Mouse (Mus musculus) kidney, adult 9 months (tissue): ENCODE results near the gene Tmbim1.
"Not testable (repeated sequence)": the region's sequence is repeated elsewhere in the genome, so short reads cannot be mapped to it uniquely, and the experiment has no call there.

Experiments used
- DNase-seq: peaks from one replicate; pipeline ENCODE4 v3.0.0; 2022

Tmbim1 gene

DNA sequence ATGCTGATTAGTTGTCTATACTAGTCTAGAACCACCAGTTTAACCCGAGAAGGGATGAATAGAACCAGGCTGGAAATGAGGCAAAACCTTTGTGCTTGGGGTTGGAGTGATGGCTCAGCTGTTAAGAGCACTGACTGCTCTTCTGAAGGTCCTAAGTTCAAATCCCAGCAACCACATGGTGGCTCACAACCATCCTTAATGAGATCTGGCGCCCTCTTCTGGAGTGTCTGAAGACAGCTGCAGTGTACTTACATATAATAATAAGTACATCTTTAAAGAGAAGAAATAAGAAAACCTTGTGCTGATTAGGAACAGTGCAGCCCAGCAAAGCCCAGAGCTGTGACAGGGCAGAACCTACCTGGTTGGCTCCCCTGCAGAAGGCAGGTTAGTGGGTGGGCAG, 21.5 kb upstream of the Tmbim1 start:
- not testable (repeated sequence) for DNase-seq

DNA sequence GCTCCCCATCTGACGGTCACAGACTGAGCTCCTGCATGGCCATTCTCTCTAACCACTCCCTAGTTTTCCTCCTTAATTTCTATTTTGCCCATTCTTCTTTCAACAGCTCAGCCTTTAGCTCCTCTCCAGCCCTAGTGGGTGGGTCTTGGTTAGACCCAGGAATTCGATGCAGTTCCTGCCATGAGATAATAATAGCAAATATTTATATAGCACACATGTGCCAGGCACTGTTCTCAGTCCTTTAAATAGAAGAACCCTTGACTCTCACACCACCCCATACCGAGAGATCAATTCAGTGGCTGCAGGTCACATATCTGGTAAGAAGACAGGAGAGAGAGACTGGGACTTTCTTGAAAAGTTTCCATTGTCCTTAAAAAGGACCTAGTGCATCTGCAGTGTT, 16.0 kb upstream of the Tmbim1 start:
- no peak for DNase-seq

DNA sequence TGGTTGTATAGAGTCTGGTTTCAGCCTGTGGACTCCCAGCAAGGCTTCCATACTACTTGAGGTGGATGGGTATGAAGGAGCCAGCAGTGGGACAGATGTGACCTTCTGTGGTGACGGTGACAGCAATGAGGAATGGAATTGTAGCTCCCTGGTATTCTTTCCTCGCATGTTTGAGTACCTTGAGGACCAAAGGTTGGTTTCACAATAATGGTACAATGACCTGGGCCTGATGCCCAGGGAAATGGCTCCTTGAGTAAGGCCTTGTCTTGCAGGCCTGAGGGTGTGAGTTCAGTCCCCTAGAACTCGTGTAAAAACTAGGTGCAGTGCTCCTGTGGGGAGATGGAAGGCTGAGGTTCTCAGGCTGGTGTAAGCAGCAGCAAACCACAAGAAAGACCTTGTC, 13.3 kb upstream of the Tmbim1 start:
- DNase-seq: no peak

DNA sequence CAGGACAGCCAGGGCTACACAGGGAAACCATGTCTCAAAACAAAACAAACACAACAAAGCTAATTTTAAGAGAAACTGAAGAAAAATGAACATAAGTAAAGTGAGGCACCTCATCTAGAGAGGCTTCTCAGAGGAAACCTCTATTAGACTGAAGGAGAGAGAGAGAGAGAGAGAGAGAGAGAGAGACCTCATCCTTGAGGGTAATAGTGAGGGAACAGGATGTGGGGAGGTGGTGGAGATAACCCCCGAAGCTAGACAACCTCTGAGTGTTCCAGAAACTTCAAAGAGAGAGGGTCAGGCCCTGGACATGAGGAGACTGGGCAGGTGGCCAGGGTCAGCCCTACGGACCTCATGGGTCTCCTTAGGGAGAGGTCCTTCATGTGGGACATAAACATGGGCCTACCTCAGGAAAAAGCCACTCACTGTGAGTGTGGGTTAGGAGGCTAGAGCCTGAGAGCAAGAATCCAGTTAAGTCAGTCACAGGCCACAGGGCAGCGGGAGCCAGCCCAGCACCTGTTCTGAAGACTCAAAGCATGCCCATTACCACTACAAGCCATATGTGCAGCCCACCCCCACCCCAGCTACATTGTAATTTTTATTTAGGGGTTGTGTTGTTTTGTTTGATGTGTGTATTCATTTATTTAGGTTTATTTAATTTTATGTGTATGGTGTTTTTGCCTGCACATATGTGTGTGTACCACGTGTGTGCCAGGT, 10.8 kb upstream of the Tmbim1 start:
- DNase-seq: no peak

DNA sequence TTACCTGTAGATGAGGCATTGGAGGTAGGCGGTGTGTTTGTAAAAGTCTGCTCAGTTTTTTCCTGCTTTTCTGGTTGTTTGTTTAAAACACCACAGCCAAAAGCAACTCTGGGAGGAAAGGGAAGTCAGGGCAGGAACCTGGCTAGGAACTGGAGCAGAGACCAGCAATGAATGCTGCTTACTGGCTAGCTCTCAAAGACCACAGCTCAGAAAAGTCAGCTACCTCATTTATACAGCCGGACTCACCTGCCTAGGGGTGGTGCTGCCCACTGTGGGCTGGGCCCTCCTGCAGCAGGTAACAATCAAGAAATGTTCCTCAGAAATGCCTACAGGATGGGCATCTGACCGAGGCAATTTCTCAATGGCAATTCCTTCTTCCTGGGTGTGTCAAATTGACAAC, 9.4 kb upstream of the Tmbim1 start:
- DNase-seq: no peak

DNA sequence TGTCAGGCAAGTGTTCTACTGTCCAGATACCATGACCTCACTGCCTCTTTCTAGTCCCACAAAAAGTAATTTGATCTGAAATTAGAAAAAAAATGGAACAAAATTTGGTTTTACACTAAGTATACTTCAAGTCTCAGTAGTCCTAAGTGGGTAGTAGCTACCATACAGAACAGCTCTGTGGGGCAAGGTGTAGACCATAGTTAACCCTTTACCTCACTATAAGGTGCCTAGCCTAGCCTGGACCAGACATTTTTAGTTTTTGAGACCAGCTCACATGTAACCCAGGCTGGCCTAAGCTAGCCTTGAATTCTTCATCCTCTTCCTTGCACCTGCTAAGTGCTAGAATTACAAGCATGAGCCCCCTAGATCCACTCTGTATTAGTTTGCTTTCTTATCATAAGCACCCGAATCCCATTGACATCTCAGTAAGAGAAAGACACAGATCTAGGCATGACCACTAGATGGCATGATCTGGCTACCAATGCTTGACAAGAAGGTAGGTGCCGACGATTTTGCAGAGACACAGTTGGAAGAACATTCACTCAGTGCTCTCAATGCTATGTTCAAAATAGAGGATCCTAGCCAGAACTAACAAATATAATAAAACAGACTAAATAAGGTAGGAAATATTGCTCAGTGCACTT, 7.7 kb upstream of the Tmbim1 start:
- peak; percentile 91 for DNase-seq

DNA sequence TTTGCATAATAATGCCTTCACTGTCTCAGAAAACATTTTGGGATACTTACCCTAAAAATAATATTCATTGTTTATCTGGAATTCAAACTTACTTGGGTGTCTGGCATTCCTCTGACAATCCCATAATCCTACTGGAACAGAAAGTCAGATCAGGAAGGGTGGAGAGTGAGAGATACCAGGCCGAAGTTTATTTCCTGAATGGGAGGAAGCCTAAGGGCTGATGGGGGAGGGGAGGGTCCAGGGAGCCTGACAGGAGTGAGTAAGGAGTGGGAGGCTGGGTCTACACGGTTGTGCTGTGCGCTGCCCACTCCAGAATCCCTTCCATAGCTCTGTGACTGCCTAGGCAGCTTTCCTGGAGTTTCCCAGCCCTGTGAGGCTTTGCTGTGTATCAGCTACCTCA, 4.3 kb upstream of the Tmbim1 start:
- no peak for DNase-seq

DNA sequence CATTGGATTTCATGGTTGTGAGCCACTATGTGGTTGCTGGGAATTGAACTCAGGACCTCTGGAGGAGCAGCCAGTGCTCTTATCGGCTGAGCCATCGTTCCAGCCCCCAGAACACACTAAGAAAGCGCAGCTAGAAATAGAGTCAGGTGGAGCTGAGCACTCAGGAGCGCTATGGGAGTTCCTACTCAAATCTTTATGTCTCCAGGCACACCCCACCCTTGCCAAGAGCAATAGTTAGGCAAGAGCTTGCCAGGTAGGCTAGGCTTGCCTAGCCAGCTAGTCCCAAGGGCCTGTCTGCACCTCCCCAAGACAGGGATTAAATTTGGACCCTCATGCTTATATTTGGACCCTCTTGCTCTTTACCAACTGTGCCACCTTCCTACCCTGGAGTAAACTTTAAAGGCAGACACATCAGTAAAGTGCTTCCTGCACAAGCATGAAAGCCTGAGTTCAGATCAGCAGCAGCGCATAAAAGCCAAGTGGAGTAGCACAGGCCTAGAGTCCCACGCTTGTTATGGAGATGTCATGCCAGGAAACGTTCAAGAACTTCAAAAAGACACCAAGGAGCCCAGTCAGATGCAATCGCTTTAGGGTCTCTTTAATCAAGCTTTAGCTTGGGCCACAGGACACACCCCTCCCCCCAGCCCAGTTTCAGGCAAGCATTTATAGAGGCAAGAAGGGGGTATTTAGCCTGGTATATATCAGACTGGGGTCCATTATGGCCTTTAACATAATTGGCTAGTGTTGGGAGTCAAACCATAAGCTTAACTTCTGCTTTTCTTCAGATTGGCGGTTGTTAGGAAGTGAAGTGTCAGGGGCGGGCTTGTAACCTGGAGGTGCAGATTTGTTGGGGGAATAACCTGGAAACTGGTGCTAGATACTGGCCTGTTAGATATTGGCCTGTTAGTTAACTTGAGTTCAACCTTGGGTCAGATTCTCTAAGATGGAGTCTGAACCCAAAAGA, 2.9 kb upstream of the Tmbim1 start:
- no peak for DNase-seq

DNA sequence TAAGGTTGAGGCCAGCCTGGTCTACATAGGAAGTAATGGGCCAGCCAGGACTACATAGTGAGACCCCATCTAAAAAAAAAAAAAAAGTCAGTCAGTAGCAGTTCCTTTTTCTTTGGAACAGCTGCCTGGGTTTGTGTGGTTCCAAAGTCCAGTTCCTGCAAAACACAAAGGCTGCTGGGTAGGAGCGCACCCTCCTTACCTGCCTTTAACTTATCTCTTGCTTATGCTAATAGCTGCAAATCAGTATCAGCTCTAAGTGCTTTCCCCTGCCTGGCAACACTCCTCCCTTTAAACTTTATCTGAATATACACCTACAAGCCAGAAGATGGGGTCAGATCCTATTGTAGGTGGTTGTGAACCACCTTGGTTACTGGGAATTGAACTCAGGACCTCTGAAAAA, 1.7 kb upstream of the Tmbim1 start:
- DNase-seq: no peak

DNA sequence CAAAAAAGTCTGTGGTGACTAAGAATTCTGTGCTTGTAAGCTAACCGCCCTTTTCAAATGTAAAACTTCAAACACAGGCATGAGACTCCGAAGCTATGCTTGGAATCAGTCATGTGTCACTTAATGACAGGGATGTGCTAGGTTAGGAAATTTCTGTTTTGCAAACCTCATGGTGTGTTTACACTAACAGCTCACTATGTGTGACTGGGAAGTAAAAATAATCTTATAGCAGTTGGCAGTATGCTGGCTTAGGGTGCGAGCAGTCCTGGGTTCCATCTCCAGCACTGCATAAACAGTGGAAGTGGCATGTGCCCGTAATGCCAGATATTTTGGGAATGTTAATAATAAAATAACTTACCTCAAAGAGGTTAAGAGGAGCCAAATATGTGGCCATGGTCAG, 476 bp downstream of the Tmbim1 start:
- DNase-seq: no peak

DNA sequence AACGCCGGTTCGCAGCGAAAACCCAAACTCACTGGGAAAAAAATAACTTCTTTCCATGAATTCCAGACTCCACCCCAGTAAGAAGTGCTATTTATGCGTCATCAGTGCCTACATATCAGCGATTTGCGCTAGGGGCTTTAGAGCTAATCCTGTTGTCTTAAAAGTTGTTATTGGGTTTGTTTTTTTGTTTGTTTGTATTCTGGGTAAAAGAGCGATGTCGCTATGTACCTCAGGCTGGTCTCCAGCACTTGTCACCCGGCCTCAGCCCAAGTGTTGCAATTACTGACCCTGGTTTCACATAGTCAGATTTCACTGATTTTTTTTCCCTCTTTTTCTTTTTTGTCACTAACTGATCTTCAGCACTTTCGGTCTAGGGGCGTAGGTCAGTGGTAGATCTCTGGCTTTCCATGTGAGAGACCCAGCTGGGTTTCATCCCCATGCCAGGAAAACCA, 1.1 kb downstream of the Tmbim1 start:
- DNase-seq: no peak

DNA sequence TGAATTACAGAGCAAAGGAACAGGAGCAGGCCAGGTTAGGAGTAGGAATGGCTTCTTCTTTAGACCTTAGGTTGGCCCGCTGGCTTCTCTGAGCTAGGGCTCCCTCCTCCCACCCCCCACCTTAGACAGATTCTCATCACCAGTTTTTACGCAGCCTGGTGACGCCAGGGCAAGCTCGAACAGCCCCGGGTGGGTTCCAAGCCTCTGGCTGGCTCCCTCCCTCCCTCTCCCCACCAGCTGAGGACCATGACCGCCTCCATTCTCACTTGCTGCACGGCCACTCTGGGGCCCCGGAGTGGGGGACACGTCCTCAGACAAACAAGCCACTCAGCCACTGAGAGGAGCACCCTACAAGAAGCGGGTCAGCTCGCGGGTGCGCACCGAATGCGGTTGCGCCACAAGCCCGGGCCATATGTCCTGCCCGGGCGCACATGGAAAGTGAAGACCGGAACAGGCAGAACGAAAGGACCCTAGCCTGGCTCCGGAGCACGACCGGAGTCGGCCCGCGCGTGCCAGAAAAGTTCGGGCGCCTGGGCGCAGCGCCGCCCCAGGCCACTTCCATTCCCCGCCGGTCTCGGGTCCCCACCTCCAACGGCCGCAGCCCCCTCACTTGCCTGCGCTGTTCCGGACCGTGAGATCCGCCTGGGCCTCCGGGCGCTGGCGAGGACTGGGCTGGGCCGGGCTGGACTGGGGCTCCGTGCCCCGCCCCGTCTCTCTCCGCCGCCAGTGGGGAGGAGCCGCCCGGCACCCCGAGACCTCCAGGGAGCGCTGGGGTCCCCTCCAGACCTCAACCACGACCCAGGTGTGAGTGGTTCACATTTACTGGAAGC, 1.7 kb downstream of the Tmbim1 start:
- peak; percentile 76 for DNase-seq

DNA sequence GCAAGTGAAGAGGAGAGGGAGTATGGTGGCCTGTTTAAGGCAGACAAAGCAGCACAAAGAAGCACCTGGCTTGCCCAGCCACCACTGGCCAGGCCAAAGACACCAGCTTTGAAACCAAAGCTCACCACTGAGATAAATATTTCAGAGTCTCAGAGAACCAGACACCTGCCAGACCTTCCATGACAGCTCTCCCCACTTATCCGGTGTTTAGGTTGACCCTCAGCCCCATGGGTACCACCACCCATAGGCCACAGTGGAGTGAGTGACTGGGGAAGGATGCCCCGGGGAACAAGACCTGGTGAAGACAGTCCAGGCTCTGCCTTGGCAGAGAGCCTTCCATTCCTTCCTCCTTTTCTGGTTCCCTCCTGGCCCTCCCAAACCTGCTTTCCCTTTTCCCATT, 2.6 kb downstream of the Tmbim1 start:
- peak; percentile 10 for DNase-seq

DNA sequence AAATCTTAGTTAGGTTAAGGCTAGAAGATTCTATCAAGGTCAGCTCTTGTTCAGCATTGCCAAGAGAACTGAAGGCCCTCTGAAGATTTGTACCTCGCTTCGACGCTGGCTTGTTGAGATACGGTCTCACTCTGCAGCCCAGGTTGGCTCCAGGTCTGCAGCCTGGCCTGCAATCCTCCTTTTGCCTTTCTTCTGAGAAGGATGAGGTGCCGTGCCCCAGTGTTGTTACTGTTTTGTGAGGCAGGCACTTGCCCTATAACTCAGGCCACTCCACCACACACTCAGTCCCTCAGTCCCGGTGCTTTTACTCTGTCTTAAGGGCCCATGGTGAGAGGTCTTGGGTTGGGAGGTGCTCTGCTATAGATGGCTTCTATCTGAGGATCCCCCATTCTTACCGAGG, 3.2 kb downstream of the Tmbim1 start:
- peak; percentile 9 for DNase-seq

DNA sequence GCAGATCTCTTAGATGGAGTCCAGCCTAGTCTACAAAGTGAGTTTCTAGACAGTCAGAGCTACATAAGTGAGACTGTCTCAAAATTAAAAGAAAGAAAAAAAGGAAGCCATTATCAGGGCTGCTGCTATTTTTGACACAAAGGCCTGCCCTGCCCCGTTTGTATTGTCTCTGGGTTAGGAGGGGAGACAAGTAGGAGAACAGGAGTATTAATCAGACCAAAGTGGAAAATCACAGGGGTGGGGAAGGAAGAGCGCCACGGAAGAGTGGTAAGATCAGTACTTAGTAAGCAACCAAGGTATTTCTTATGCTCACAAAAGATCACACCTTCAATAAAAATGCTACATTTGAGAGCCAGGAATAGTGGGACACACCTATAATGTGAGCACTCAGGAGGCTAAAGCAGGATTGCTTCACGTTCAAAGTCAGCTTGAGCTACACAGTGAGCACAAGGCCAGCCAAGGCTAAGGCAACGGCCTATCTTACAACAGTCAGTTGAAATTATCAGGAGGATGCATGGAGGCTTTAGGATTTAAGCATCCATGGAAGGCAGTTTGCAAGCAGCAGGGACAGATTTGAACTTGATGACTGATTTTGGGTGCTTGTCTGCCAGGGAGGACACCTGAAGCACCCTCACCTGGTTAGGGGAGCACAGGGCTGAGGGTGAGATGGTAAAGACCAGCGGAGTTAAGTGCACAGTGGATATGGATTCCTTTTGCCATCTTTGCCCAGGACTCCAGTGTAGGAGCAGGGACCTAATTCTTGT, 4.9 kb downstream of the Tmbim1 start:
- DNase-seq: peak; percentile 16

DNA sequence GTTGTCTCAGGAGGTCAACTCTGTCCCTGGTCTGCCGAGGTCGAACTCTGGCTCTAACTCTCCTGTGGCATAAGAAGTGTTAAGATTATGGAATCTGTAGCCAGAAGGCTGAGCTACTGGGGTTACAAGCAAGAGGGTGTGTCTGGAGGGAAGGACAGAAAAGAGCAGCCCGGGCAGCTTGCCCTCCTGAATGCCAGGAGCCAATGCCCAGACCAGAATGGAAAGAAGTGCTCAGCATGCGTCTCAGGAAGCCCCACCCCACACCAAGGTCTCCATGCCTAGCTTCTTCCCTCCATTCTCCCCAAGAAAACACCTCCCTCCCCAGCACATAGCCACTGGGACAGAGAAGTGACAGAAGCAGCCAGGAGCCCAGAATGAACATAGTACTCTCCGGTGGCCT, 6.4 kb downstream of the Tmbim1 start:
- no peak for DNase-seq

DNA sequence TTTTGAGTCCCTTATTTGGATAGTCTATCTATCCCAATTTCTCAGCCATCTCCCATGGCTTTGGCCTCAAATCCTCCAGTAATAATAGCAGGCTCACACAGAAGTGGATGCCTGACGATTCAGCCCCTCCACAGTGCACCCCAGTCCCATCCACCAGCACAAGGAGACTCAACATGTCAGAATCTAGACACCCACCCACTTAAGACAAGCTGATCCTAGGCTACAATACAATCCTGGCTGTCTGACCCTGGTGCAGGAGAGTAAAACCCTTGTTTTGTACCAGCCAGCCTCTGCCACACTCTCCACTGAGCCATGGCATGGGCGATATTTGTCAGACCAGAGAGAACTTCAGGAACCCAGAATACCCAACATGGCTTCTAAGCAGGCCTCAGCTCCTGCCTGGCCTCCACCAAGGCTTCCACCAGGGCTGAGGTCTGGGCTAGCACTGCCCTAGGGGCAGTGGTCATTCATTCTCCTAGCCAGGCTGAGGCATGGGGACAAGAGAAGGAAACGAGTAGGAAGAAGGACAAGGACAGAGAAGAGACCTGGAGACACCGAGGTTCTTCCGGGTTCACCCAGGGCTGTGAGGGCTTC, 7.2 kb downstream of the Tmbim1 start:
- no peak for DNase-seq

DNA sequence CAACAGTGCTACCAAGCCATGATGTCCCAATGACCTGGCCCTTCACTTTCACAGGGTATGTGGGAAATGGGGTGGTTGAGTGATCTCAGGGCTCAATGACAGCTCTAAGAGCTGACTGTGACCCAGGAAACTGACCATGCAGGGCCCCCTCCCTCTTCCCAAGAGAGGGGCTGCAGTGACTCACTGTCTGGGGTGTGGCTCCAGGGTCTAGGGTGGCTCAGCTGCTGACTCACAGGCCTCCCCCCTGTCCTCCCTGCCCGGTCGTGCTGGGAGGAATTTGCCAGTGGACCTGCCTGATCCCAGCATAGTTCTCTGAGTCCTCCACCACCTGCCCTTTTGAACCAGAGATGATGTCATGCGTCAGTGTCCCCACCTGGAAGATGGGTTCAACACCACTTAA, 8.2 kb downstream of the Tmbim1 start:
- DNase-seq: no peak

DNA sequence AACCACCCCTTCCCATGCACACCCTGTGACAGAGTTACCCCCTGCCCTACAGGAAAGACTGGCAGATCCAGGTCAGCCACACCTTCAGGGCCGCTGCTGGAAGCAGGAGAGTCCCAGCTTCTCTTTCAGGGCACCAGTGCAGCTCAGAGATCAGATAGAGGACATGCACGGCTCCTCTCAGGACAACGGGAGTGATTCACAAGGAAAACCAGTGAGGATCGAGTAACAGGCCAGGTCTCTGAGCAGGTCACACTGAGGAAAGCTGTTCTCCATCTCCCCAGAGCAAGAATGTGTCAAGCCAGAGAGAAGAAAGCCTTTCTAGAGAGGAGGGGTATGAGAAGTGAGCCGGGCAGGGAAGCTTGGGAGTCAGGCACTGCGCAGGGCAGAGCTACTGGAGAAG, 8.9 kb downstream of the Tmbim1 start:
- DNase-seq: no peak

DNA sequence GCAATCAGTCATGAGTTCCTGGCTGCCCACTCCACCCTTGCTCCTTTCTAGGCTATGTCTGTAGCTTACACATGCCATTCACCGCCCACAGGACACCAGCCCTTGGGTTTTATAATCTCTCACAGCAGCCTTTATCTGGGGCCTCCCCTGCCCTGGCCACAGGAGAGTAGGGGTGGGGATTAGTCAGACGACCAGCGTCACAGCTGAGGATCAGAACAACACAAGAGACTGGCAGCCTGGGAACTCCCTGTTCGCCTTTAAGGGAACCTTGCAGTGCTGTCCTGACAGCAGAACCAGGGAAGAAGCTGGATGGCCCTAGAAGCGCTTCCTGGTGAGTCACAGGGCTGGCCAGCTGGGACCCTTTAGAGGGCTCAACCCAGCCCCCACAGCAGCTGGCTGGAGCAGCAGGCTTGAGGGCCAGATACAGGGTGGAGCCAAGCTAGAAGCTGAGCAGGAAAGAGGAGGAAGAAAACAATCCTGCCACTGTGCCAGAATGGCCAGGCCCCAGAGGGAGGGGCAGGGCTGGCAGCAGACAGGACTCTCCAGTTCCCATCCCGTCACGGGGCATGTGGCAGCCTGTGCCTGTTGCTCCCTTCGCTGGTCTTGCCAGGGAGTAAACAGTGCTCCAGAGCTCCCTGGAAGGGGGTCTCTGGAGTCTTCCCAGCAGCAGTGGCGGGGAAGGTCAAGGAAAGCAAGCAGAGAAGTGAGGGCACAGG, 9.8 kb downstream of the Tmbim1 start:
- peak; percentile 86 for DNase-seq
